Comparison of ENCODE assay signal across 8 mouse cellular contexts in the genomic region with DNA sequence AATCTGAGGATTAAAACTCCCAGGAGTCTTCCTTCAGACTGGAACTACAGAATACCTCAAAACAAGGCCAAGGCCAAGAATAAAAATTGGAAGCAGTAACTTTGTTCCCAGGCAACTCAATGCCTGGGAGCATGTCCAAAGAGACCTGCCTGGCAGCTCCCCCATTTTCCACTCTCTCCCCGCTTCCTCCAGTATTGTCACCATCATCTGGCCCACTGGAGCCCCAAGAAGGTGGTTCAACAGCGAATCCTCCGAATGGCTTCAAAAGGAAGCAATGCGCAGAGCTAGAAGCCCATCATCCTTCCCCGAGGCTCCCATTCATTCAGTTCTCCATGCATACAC. TPM values are rescaled to one million over a fixed set of nuclear protein-coding genes. Genes with fewer than 3 reads are reported as not detected.
DNase-seq lines count a peak whose midpoint lies in the region; ATAC-seq and TF ChIP-seq lines count a peak whose summit lies in the region.

No protein-coding gene starts in this region.

- peaks cover 10% of the 10 kb centered on the region; the same call in 1 of the 2 replicates for H3K4me1 ChIP-seq in kidney, embryonic 16.5 days (ENCODE audit: insufficient read depth, low read length)

- TF ChIP-seq POLR2A in myocyte (IDR thresholded peaks at IDR 0.05; ENCODE audit: insufficient read length, low read depth): no peak

- no peaks in the 10 kb centered on the region for H3K9me3 ChIP-seq in kidney, embryonic 16.5 days (ENCODE audit: low read length)

- peak overlapping the region; percentile 95 for H3K9ac ChIP-seq in kidney, embryonic 16.5 days (replicated peaks; ENCODE audit: low read length)

- WGBS in kidney, embryonic 16.5 days: under 1% methylated on average over 5 of the region's 5 CpGs

- H3ac ChIP-seq in myocyte (ENCODE audit: control insufficient read depth, insufficient read length): peak overlapping the region; percentile 89

- peak overlapping the region; percentile 94 for H3K4me3 ChIP-seq in kidney, embryonic 16.5 days (ENCODE audit: low read length)
- peak overlapping the region; percentile 94 for H3K4me3 ChIP-seq in myocyte

- no peak for ATAC-seq in kidney, embryonic 16.5 days (ENCODE audit: low FRiP score, low TSS enrichment)

- DNase-seq in kidney, adult 9 months: peak; percentile 27
- DNase-seq in kidney, postnatal 14 days: no peak
- DNase-seq in adrenal gland, postnatal 10 days: peak; percentile 71
- peak; percentile 72 to 79 for DNase-seq in heart, adult 18-20 months
- no peak for DNase-seq in c-Kit-positive CD71-positive TER-119-positive erythroid progenitor cells, embryonic 14.5 days (ENCODE audit: low spot score)
- no peak for DNase-seq in retina, postnatal 1 day

- H3K27me3 ChIP-seq in kidney, embryonic 16.5 days (ENCODE audit: insufficient read depth, low read length): no peaks in the 10 kb centered on the region
- H3K27me3 ChIP-seq in myocyte (ENCODE audit: control insufficient read depth, insufficient read depth, insufficient read length): no peaks in the 10 kb centered on the region

- H3K36me3 ChIP-seq in kidney, embryonic 16.5 days (ENCODE audit: insufficient read depth, low read length): peaks cover 12% of the 10 kb centered on the region; the same call in 1 of the 2 replicates
- H3K36me3 ChIP-seq in myocyte (ENCODE audit: control insufficient read depth, insufficient read depth): peaks cover 26% of the 10 kb centered on the region

- peaks cover 34% of the 10 kb centered on the region for H3K79me2 ChIP-seq in myocyte (ENCODE audit: control insufficient read depth, insufficient read depth)

- peak overlapping the region; percentile 99 for H3K27ac ChIP-seq in kidney, embryonic 16.5 days (ENCODE audit: low read length)

- peak overlapping the region; percentile 80 for H3K4me2 ChIP-seq in kidney, embryonic 16.5 days (replicated peaks; ENCODE audit: low read depth, low read length)
- H3K4me2 ChIP-seq in myocyte (ENCODE audit: low read depth): peak overlapping the region; percentile 93

TF ChIP-seq in myocyte, 11 proteins besides CTCF, POLR2A, EP300 and RAD21:
- TF ChIP-seq REST (IDR thresholded peaks at IDR 0.05; ENCODE audit: insufficient read depth, insufficient read length) (no peak), TCF3 (IDR thresholded peaks at IDR 0.05; ENCODE audit: insufficient read length, low read depth) (no peak), E2F4 (IDR thresholded peaks at IDR 0.05; ENCODE audit: insufficient read depth) (no peak), POLR2AphosphoS2 (IDR thresholded peaks at IDR 0.05; ENCODE audit: insufficient read length, low read depth) (no peak), SRF (IDR thresholded peaks at IDR 0.05; ENCODE audit: control insufficient read depth, insufficient read length, low read depth) (no peak), USF1 (IDR thresholded peaks at IDR 0.05; ENCODE audit: low read depth) (no peak), MYOD1 (IDR thresholded peaks at IDR 0.05; ENCODE audit: control insufficient read depth in 1 of 3, insufficient read length in 2 of 3, low read depth in 2 of 3) (no peak), MAX (IDR thresholded peaks at IDR 0.05; ENCODE audit: low read depth) (no peak), MYOG (IDR thresholded peaks at IDR 0.05; ENCODE audit: control insufficient read depth in 1 of 3, insufficient read depth in 1 of 3, insufficient read length in 2 of 3, low read depth in 2 of 3) (no peak), CEBPB (IDR thresholded peaks at IDR 0.05; ENCODE audit: insufficient read depth, poor library complexity, severe bottlenecking) (no peak), TCF12 (IDR thresholded peaks at IDR 0.05; ENCODE audit: insufficient read depth, poor library complexity, severe bottlenecking) (no peak)

RNA-seq across cellular contexts. Expression of a gene that starts 1.3 kb away (rescaled TPM):
- 10 to 100 TPM; 62.0 to 63.1 TPM for total RNA-seq in adrenal gland, postnatal 10 days (2021)
- 10 to 100 TPM; 37.1 to 38.0 TPM for total RNA-seq in heart, adult 18-20 months (2021)
- 57.3 and 58.7 TPM in 2 replicates for polyA plus RNA-seq in kidney, embryonic 16.5 days (2015; fragmentation: Nextera tagmentation; extraction: Ambion mirVana)
- 13.5 TPM for polyA plus RNA-seq in myocyte (2012; fragmentation: generic; extraction: Trizol)

Comparison
In these comparisons a context has a peak if more than half of its experiments do, and no peak if none do; other contexts are left out.
1. DNase-seq: peak in kidney, adult 9 months (single experiment), adrenal gland, postnatal 10 days (single experiment) and heart, adult 18-20 months (2 of 2); none in kidney, postnatal 14 days (single experiment), c-Kit-positive CD71-positive TER-119-positive erythroid progenitor cells, embryonic 14.5 days (single experiment) and retina, postnatal 1 day (single experiment).